In the genomic region with DNA sequence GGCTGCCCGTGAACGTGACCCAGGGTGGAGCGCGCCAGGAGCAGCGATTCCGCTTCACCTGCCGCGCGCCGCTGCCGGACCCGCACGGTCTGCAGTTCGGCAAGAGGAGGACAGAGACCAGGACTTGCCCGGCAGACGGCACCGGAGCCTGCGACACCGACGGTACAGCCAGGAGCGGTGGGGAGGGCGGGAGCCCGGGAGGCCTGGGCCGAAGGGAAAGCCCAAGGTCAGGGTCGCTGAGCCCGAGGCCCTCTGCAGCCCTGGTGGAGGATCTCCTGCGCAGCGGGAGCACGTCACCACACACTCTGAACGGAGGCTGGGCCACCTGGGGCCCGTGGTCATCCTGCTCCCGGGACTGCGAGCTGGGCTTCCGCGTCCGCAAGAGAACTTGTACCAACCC, we compare ENCODE assay signal across 9 mouse cellular contexts.
DNase-seq lines count a peak whose midpoint lies in the region; ATAC-seq lines count a peak whose summit lies in the region.
"Had no signal": no experiment of that assay in that cellular context is flagged by ENCODE, and none has a peak within 500 bp of the region (broad histone marks: within the 10 kb centered on the region; RNA-seq: fewer than 3 reads in every experiment).

No protein-coding gene starts in this region.

- peaks cover 74% of the 10 kb centered on the region for H3K27me3 ChIP-seq in heart, embryonic 10.5 days (ENCODE audit: insufficient read depth, poor library complexity, severe bottlenecking)
- peaks cover 59% of the 10 kb centered on the region for H3K27me3 ChIP-seq in embryonic facial prominence, embryonic 15.5 days
- H3K27me3 ChIP-seq in intestine, embryonic 16.5 days (replicated peaks; ENCODE audit: control insufficient read depth, insufficient read depth, low read length), result peaks cover 25% of the 10 kb centered on the region
- 0 out of 2 replicates have a peak, but pooled peaks cover 8% of the 10 kb centered on the region for H3K27me3 ChIP-seq in midbrain, embryonic 16.5 days (ENCODE audit: control insufficient read depth, insufficient read depth, low read depth, low read length)

- no peak for ATAC-seq in embryonic facial prominence, embryonic 15.5 days (ENCODE audit: insufficient number of reproducible peaks, low FRiP score, low TSS enrichment, low read depth)
- no peak for ATAC-seq in intestine, embryonic 16.5 days
- ATAC-seq in midbrain, embryonic 16.5 days, result no peak; the same call in 1 of the 2 replicates

- no peak for DNase-seq in heart, embryonic 10.5 days (ENCODE audit: low spot score)
- DNase-seq in heart, postnatal 36 days, result no peak
- no peak for DNase-seq in cerebellum, adult 9-10 months
- no peak for DNase-seq in left cerebral cortex, postnatal 10 days (ENCODE audit: extremely low spot score in 1 of 2, low spot score in 2 of 2)
- DNase-seq in urinary bladder, postnatal 4 days (ENCODE audit: low spot score in 2 of 2), result no peak

- intact Hi-C loops in heart, postnatal 36 days (cut with DNase I), result no loop called here
- intact Hi-C loops in left cerebral cortex, postnatal 10 days (cut with DNase I), result no loop called here

- H3K4me1 ChIP-seq in heart, embryonic 10.5 days, result peaks cover 11% of the 10 kb centered on the region
- peaks cover 10% of the 10 kb centered on the region for H3K4me1 ChIP-seq in embryonic facial prominence, embryonic 15.5 days
- H3K4me1 ChIP-seq in intestine, embryonic 16.5 days (ENCODE audit: control insufficient read depth, insufficient read depth, low read length), result peaks cover 7% of the 10 kb centered on the region; the same call in 1 of the 2 replicates
- no peaks in the 10 kb centered on the region for H3K4me1 ChIP-seq in midbrain, embryonic 16.5 days (ENCODE audit: control insufficient read depth, insufficient read depth, low read length)

- peak overlapping the region; percentile 65 for H3K4me3 ChIP-seq in heart, embryonic 10.5 days
- H3K4me3 ChIP-seq in embryonic facial prominence, embryonic 15.5 days (replicated peaks), result peak overlapping the region; percentile 35
- H3K4me3 ChIP-seq in intestine, embryonic 16.5 days (ENCODE audit: low read length), result peak overlapping the region; percentile 48
- H3K4me3 ChIP-seq in midbrain, embryonic 16.5 days (ENCODE audit: low read depth, low read length), result peak overlapping the region; percentile 18

- no peaks in the 10 kb centered on the region for H3K36me3 ChIP-seq in heart, embryonic 10.5 days
- no peaks in the 10 kb centered on the region for H3K36me3 ChIP-seq in embryonic facial prominence, embryonic 15.5 days
- H3K36me3 ChIP-seq in intestine, embryonic 16.5 days (ENCODE audit: control insufficient read depth, insufficient read depth, low read length), result no peaks in the 10 kb centered on the region
- H3K36me3 ChIP-seq in midbrain, embryonic 16.5 days (ENCODE audit: control insufficient read depth, insufficient read depth, low read length), result peaks cover 2% of the 10 kb centered on the region; the same call in 1 of the 2 replicates

- WGBS in heart, embryonic 10.5 days, result 4% methylated on average over 36 of the region's 36 CpGs
- 9% methylated on average over 36 of the region's 36 CpGs for WGBS in embryonic facial prominence, embryonic 15.5 days
- WGBS in intestine, embryonic 16.5 days, result 8% methylated on average over 36 of the region's 36 CpGs
- WGBS in midbrain, embryonic 16.5 days, result 39% methylated on average over 35 of the region's 36 CpGs

- H3K27ac ChIP-seq in heart, embryonic 10.5 days, result peak overlapping the region; percentile 64; the same call in 1 of the 2 replicates
- no peak overlapping the region for H3K27ac ChIP-seq in embryonic facial prominence, embryonic 15.5 days (replicated peaks)
- no peak overlapping the region for H3K27ac ChIP-seq in intestine, embryonic 16.5 days (ENCODE audit: low read length)
- H3K27ac ChIP-seq in midbrain, embryonic 16.5 days (ENCODE audit: low read length), result no peak overlapping the region
- H3K27ac ChIP-seq: macrophage had no signal

- no peaks in the 10 kb centered on the region for H3K9me3 ChIP-seq in heart, embryonic 10.5 days
- H3K9me3 ChIP-seq in embryonic facial prominence, embryonic 15.5 days (replicated peaks), result no peaks in the 10 kb centered on the region
- no peaks in the 10 kb centered on the region; the same call in 1 of the 2 replicates for H3K9me3 ChIP-seq in intestine, embryonic 16.5 days (ENCODE audit: control insufficient read depth, low read length)
- no peaks in the 10 kb centered on the region for H3K9me3 ChIP-seq in midbrain, embryonic 16.5 days (replicated peaks; ENCODE audit: control insufficient read depth, low read length, poor library complexity, severe bottlenecking)

- H3K9ac ChIP-seq in embryonic facial prominence, embryonic 15.5 days, result no peak overlapping the region
- H3K9ac ChIP-seq in intestine, embryonic 16.5 days (ENCODE audit: low read depth, low read length), result peak overlapping the region; percentile 55
- H3K9ac ChIP-seq in midbrain, embryonic 16.5 days (ENCODE audit: low read depth, low read length), result no peak overlapping the region

- peak overlapping the region; percentile 55 for H3K4me2 ChIP-seq in embryonic facial prominence, embryonic 15.5 days (replicated peaks)
- H3K4me2 ChIP-seq in intestine, embryonic 16.5 days (ENCODE audit: low read depth, low read length), result peak overlapping the region; percentile 81
- peak overlapping the region; percentile 40 for H3K4me2 ChIP-seq in midbrain, embryonic 16.5 days (ENCODE audit: low read length)
